Mouse (Mus musculus) large intestine, adult 2 months (tissue): Measurements from ENCODE around the gene Gm5072. TPM values are rescaled to one million over a fixed set of nuclear protein-coding genes. Genes with fewer than 3 reads are reported as not detected.
"Not testable (repeated sequence)": the region's sequence is repeated elsewhere in the genome, so short reads cannot be mapped to it uniquely, and the experiment has no call there.

ENCODE experiments used
- DNase-seq: peaks from one replicate; pipeline ENCODE4 v3.0.0-alpha.2; 2012; ENCODE audit warnings: low read depth, low spot score
- WGBS: fragments of 180-500 bp; shearing (Covaris S2); methylation state at CpG from one replicate; pipeline ENCODE4 v1.1.7; 2018; 5-methylcytosine and 5-hydroxymethylcytosine counted together
- polyA plus RNA-seq: library from polyadenylated mRNA; depleted of rRNA; stranded (reverse); fragments of >200 nt; gene quantifications from 2 replicates; pipeline ENCODE4 v1.2.3, GENCODE M21; 2012; rRNA removed

Gene Gm5072
- not detected in 2 replicates for polyA plus RNA-seq

GRCm38 (mm10) chrX:91392200-91392599 is at the start of gene Gm5072:
Gene Gm5072 (plus strand): TSS chrX:91392500.
- no CpG with 5 or more reads among the region's 5 CpGs for WGBS

More at GRCm38 (mm10) chrX:91392200-91392599, at the start of gene Gm5072:
- not testable (repeated sequence) for DNase-seq

Other genes starting within 250 kb of the Gm5072 start
- gene Mageb2, start 60.8 kb upstream of the Gm5072 start, polyA plus RNA-seq = not detected in 2 replicates
- not detected in 2 replicates for gene Gm8914, start 87.6 kb downstream of the Gm5072 start, polyA plus RNA-seq
- gene 1700084M14Rik, start 183.4 kb downstream of the Gm5072 start, polyA plus RNA-seq = not detected in 2 replicates
- gene Gm14781, start 239.7 kb downstream of the Gm5072 start, polyA plus RNA-seq = not detected in 2 replicates